Mouse (Mus musculus): ENCODE results near the gene Sufu.

- TF ChIP-seq CTCF (IDR thresholded peaks at IDR 0.05; ENCODE audit: borderline replicate concordance, insufficient read depth, low read depth, low read length) (no peak), POLR2A (IDR thresholded peaks at IDR 0.05; ENCODE audit: borderline replicate concordance, insufficient read depth, low read length) (no peak)
Measured at GRCm38 (mm10) chr19:46533525-46533924, 136.8 kb downstream of the Sufu start.

Data from cerebellum, adult 2 months (tissue).